Mouse (Mus musculus): ENCODE measurements around the gene Usp4. TPM values are rescaled to one million over a fixed set of nuclear protein-coding genes. Genes with fewer than 3 reads are reported as not detected.

The Usp4 gene
- polyA plus RNA-seq, 1 experiment from 2014 or later, result 163 TPM

- H3K9ac ChIP-seq (replicated peaks; ENCODE audit: low read depth, low read length), result no peak within 1 kb of the TSS
- no peak within 1 kb of the TSS for H3K27ac ChIP-seq (ENCODE audit: low read length)
- H3K36me3 ChIP-seq (ENCODE audit: control insufficient read depth, insufficient read depth), result no peaks in the 10 kb centered on the region
- no peak within 1 kb of the TSS for H3K4me2 ChIP-seq (ENCODE audit: low read length)
- H3K9me3 ChIP-seq (ENCODE audit: control insufficient read depth, low read length), result no peaks in the 10 kb centered on the region
- no peaks in the 10 kb centered on the region for H3K4me1 ChIP-seq (replicated peaks; ENCODE audit: control insufficient read depth, insufficient read depth, low read length)
- no peak for ATAC-seq
- H3K27me3 ChIP-seq (replicated peaks; ENCODE audit: control insufficient read depth, insufficient read depth, low read length), result no peaks in the 10 kb centered on the region
- no peak within 1 kb of the TSS for H3K4me3 ChIP-seq (replicated peaks; ENCODE audit: low read length)
Measured at GRCm38 (mm10) chr9:108428384-108428783, 80.7 kb downstream of the Usp4 start, which contains the start of gene Ccdc36. Gene Ccdc36 (minus strand): TSS chr9:108428484.

GRCm38 (mm10) chr9:108431431-108432067 is 83.9 kb downstream of the Usp4 start:
- Histone ChIP-seq H3K9me3 (ENCODE audit: control insufficient read depth, low read length) (no peaks in the 10 kb centered on the region), H3K9ac (replicated peaks; ENCODE audit: low read depth, low read length) (no peak overlapping the region), H3K4me1 (replicated peaks; ENCODE audit: control insufficient read depth, insufficient read depth, low read length) (no peaks in the 10 kb centered on the region), H3K36me3 (ENCODE audit: control insufficient read depth, insufficient read depth) (no peaks in the 10 kb centered on the region), H3K27ac (ENCODE audit: low read length) (no peak overlapping the region), H3K27me3 (replicated peaks; ENCODE audit: control insufficient read depth, insufficient read depth, low read length) (no peaks in the 10 kb centered on the region), H3K4me2 (ENCODE audit: low read length) (peak overlapping the region; percentile 38), H3K4me3 (replicated peaks; ENCODE audit: low read length) (peak overlapping the region; percentile 25)
- peak; percentile 71 for ATAC-seq
- WGBS, result 50% methylated on average over 32 of the region's 32 CpGs

- peaks cover 25% of the 10 kb centered on the region for H3K4me1 ChIP-seq (replicated peaks; ENCODE audit: control insufficient read depth, insufficient read depth, low read length)
- WGBS, result 41% methylated on average over 3 of the region's 3 CpGs
- H3K9ac ChIP-seq (replicated peaks; ENCODE audit: low read depth, low read length), result no peak within 1 kb of the TSS
- no peak within 1 kb of the TSS for H3K27ac ChIP-seq (ENCODE audit: low read length)
- no peak within 1 kb of the TSS for H3K4me2 ChIP-seq (ENCODE audit: low read length)
- H3K27me3 ChIP-seq (replicated peaks; ENCODE audit: control insufficient read depth, insufficient read depth, low read length), result no peaks in the 10 kb centered on the region
- H3K36me3 ChIP-seq (ENCODE audit: control insufficient read depth, insufficient read depth), result no peaks in the 10 kb centered on the region
- no peak for ATAC-seq
- H3K9me3 ChIP-seq (ENCODE audit: control insufficient read depth, low read length), result no peaks in the 10 kb centered on the region
- no peak within 1 kb of the TSS for H3K4me3 ChIP-seq (replicated peaks; ENCODE audit: low read length)
Measured at GRCm38 (mm10) chr9:108436182-108436581, 88.5 kb downstream of the Usp4 start, which contains the start of gene BC048562. Gene BC048562 (plus strand): TSS chr9:108436482.

- no peak overlapping the region for H3K9ac ChIP-seq (replicated peaks; ENCODE audit: low read depth, low read length)
- H3K4me1 ChIP-seq (replicated peaks; ENCODE audit: control insufficient read depth, insufficient read depth, low read length), result peaks cover 26% of the 10 kb centered on the region
- H3K4me3 ChIP-seq (replicated peaks; ENCODE audit: low read length), result no peak overlapping the region
- ATAC-seq, result peak; percentile 41
- 72% methylated on average over 6 of the region's 6 CpGs for WGBS
- no peaks in the 10 kb centered on the region for H3K27me3 ChIP-seq (replicated peaks; ENCODE audit: control insufficient read depth, insufficient read depth, low read length)
- H3K9me3 ChIP-seq (ENCODE audit: control insufficient read depth, low read length), result no peaks in the 10 kb centered on the region
- no peak overlapping the region for H3K27ac ChIP-seq (ENCODE audit: low read length)
- H3K4me2 ChIP-seq (ENCODE audit: low read length), result no peak overlapping the region
- H3K36me3 ChIP-seq (ENCODE audit: control insufficient read depth, insufficient read depth), result no peaks in the 10 kb centered on the region
Measured at GRCm38 (mm10) chr9:108439176-108439575, 91.5 kb downstream of the Usp4 start.

GRCm38 (mm10) chr9:108440485-108440884 is 92.8 kb downstream of the Usp4 start:
- Histone ChIP-seq H3K9ac (replicated peaks; ENCODE audit: low read depth, low read length) (no peak overlapping the region), H3K27me3 (replicated peaks; ENCODE audit: control insufficient read depth, insufficient read depth, low read length) (no peaks in the 10 kb centered on the region), H3K9me3 (ENCODE audit: control insufficient read depth, low read length) (no peaks in the 10 kb centered on the region), H3K27ac (ENCODE audit: low read length) (0 out of 2 replicates have a peak overlapping the region, but pooled peaks have one; percentile 6), H3K36me3 (ENCODE audit: control insufficient read depth, insufficient read depth) (no peaks in the 10 kb centered on the region), H3K4me3 (replicated peaks; ENCODE audit: low read length) (no peak overlapping the region), H3K4me2 (ENCODE audit: low read length) (no peak overlapping the region), H3K4me1 (replicated peaks; ENCODE audit: control insufficient read depth, insufficient read depth, low read length) (peaks cover 26% of the 10 kb centered on the region)
- no peak for ATAC-seq
- 69% methylated on average over 5 of the region's 5 CpGs for WGBS

GRCm38 (mm10) chr9:108441236-108441919 is 93.7 kb downstream of the Usp4 start:
- Histone ChIP-seq H3K27me3 (replicated peaks; ENCODE audit: control insufficient read depth, insufficient read depth, low read length) (no peaks in the 10 kb centered on the region), H3K4me3 (replicated peaks; ENCODE audit: low read length) (no peak overlapping the region), H3K27ac (ENCODE audit: low read length) (peak overlapping the region; percentile 49), H3K4me2 (ENCODE audit: low read length) (no peak overlapping the region), H3K4me1 (replicated peaks; ENCODE audit: control insufficient read depth, insufficient read depth, low read length) (peaks cover 26% of the 10 kb centered on the region), H3K36me3 (ENCODE audit: control insufficient read depth, insufficient read depth) (no peaks in the 10 kb centered on the region), H3K9me3 (ENCODE audit: control insufficient read depth, low read length) (no peaks in the 10 kb centered on the region), H3K9ac (replicated peaks; ENCODE audit: low read depth, low read length) (no peak overlapping the region)
- 60% methylated on average over 11 of the region's 11 CpGs for WGBS
- peak; percentile 87 for ATAC-seq

Other genes with a start within 250 kb of the Usp4 start
- gene Bsn, start 157.5 kb upstream of the Usp4 start, polyA plus RNA-seq (2015; fragmentation: Nextera tagmentation; extraction: Ambion mirVana), result 7.0 and 8.5 TPM in 2 replicates
- gene Dag1, start 83.9 kb upstream of the Usp4 start, polyA plus RNA-seq (2015; fragmentation: Nextera tagmentation; extraction: Ambion mirVana), result 56.3 and 57.9 TPM in 2 replicates
- 139 and 158 TPM in 2 replicates for gene Nicn1, start 57.4 kb upstream of the Usp4 start, polyA plus RNA-seq (2015; fragmentation: Nextera tagmentation; extraction: Ambion mirVana)
- 22.3 and 23.8 TPM in 2 replicates for gene Amt, start 51.0 kb upstream of the Usp4 start, polyA plus RNA-seq (2015; fragmentation: Nextera tagmentation; extraction: Ambion mirVana)
- 282 and 351 TPM in 2 replicates for gene Rhoa, start 41.7 kb upstream of the Usp4 start, polyA plus RNA-seq (2015; fragmentation: Nextera tagmentation; extraction: Ambion mirVana)
- 34.3 and 37.6 TPM in 2 replicates for gene Tcta, start 41.7 kb upstream of the Usp4 start, polyA plus RNA-seq (2015; fragmentation: Nextera tagmentation; extraction: Ambion mirVana)
- 369 and 398 TPM in 2 replicates for gene Gpx1, start 8.9 kb upstream of the Usp4 start, polyA plus RNA-seq (2015; fragmentation: Nextera tagmentation; extraction: Ambion mirVana)
- 2.0 and 2.2 TPM in 2 replicates for gene 1700102P08Rik, start 45.0 kb downstream of the Usp4 start, polyA plus RNA-seq (2015; fragmentation: Nextera tagmentation; extraction: Ambion mirVana)
- gene Ccdc36, start 80.6 kb downstream of the Usp4 start, polyA plus RNA-seq (2015; fragmentation: Nextera tagmentation; extraction: Ambion mirVana), result 0.96 and 0.99 TPM in 2 replicates
- not detected in 2 replicates for gene BC048562, start 88.6 kb downstream of the Usp4 start, polyA plus RNA-seq (2015; fragmentation: Nextera tagmentation; extraction: Ambion mirVana)
- gene Ccdc71, start 112.7 kb downstream of the Usp4 start, polyA plus RNA-seq (2015; fragmentation: Nextera tagmentation; extraction: Ambion mirVana), result 61.4 and 68.7 TPM in 2 replicates
- gene Klhdc8b, start 113.7 kb downstream of the Usp4 start, polyA plus RNA-seq (2015; fragmentation: Nextera tagmentation; extraction: Ambion mirVana), result 42.6 and 55.6 TPM in 2 replicates
- gene Lamb2, start 131.9 kb downstream of the Usp4 start, polyA plus RNA-seq (2015; fragmentation: Nextera tagmentation; extraction: Ambion mirVana), result 17.6 and 23.4 TPM in 2 replicates
- 85.9 and 91.5 TPM in 2 replicates for gene Usp19, start 142.7 kb downstream of the Usp4 start, polyA plus RNA-seq (2015; fragmentation: Nextera tagmentation; extraction: Ambion mirVana)
- 69.1 and 71.5 TPM in 2 replicates for gene Qars, start 159.9 kb downstream of the Usp4 start, polyA plus RNA-seq (2015; fragmentation: Nextera tagmentation; extraction: Ambion mirVana)
- gene Qrich1, start 169.0 kb downstream of the Usp4 start, polyA plus RNA-seq (2015; fragmentation: Nextera tagmentation; extraction: Ambion mirVana), result 152 and 164 TPM in 2 replicates
- 118 and 128 TPM in 2 replicates for gene Impdh2, start 212.4 kb downstream of the Usp4 start, polyA plus RNA-seq (2015; fragmentation: Nextera tagmentation; extraction: Ambion mirVana)
- 68.9 and 77.4 TPM in 2 replicates for gene Ndufaf3, start 219.6 kb downstream of the Usp4 start, polyA plus RNA-seq (2015; fragmentation: Nextera tagmentation; extraction: Ambion mirVana)
- gene Dalrd3, start 222.0 kb downstream of the Usp4 start, polyA plus RNA-seq (2015; fragmentation: Nextera tagmentation; extraction: Ambion mirVana), result 258 and 296 TPM in 2 replicates
- gene Wdr6, start 230.9 kb downstream of the Usp4 start, polyA plus RNA-seq (2015; fragmentation: Nextera tagmentation; extraction: Ambion mirVana), result 209 and 267 TPM in 2 replicates
- gene P4htm, start 249.8 kb downstream of the Usp4 start, polyA plus RNA-seq (2015; fragmentation: Nextera tagmentation; extraction: Ambion mirVana), result 21.9 and 23.6 TPM in 2 replicates

Data from forebrain, embryonic 16.5 days (tissue).